Mouse (Mus musculus) megakaryocyte progenitor cell, adult 5-6 weeks (primary cell): Measurements from ENCODE around the gene Olfr1036. TPM values are rescaled to one million over a fixed set of nuclear protein-coding genes. Genes with fewer than 3 reads are reported as not detected.
"Not testable (repeated sequence)": the region's sequence is repeated elsewhere in the genome, so short reads cannot be mapped to it uniquely, and the experiment has no call there.

ENCODE experiments used
- ATAC-seq: replicated peaks from 2 replicates; pipeline ENCODE4 v1.8.0; 2016; ENCODE audit warnings: mild to moderate bottlenecking, moderate TSS enrichment, inconsistent platforms; ENCODE audit not compliant: poor library complexity
- total RNA-seq, 2 experiments: library from RNA; stranded (forward) in 1 of 2; stranded (reverse) in 1 of 2; fragments of 157-497, 149-512 nt in 1 of 2; fragments of 200-1000 nt in 1 of 2; gene quantifications; 2 replicates each; pipeline versions ENCODE4 v1.2.3 to v1.2.4; 2015 to 2017

Gene Olfr1036
- total RNA-seq (2015) (not detected in 2 replicates), total RNA-seq (2017) (not detected in 2 replicates)

GRCm38 (mm10) chr2:86073692-86074091 lies at the start of gene Olfr1036:
TSS of gene Olfr1036 (plus strand) at chr2:86073992.
- not testable (repeated sequence) for ATAC-seq

GRCm38 (mm10) chr2:86045561-86045960 lies 28.2 kb upstream of the Olfr1036 start, which contains the start of gene Olfr1034:
TSS of gene Olfr1034 (plus strand) at chr2:86045861.
- no peak for ATAC-seq

- ATAC-seq, result not testable (repeated sequence)
Measured at GRCm38 (mm10) chr2:86050777-86051176, 23.0 kb upstream of the Olfr1036 start.

GRCm38 (mm10) chr2:86063766-86064165 lies 10.0 kb upstream of the Olfr1036 start:
- ATAC-seq, result not testable (repeated sequence)

GRCm38 (mm10) chr2:86070189-86070588 lies 3.6 kb upstream of the Olfr1036 start:
- no peak for ATAC-seq

GRCm38 (mm10) chr2:86080478-86080877 lies 6.7 kb downstream of the Olfr1036 start:
- ATAC-seq, result peak; percentile 52; the same call in 1 of the 2 replicates

- no peak for ATAC-seq
Measured at GRCm38 (mm10) chr2:86087285-86087684, 13.5 kb downstream of the Olfr1036 start, which contains the start of gene Olfr1037. TSS of gene Olfr1037 (minus strand) at chr2:86087385.

Other genes starting within 250 kb of the Olfr1036 start
- not detected in 2 replicates for gene Olfr1019, start 228.5 kb upstream of the Olfr1036 start, total RNA-seq (2015)
- not detected in 2 replicates for gene Olfr1019, start 228.5 kb upstream of the Olfr1036 start, total RNA-seq (2017)
- not detected in 2 replicates for gene Olfr1020, start 227.0 kb upstream of the Olfr1036 start, total RNA-seq (2015)
- gene Olfr1020, start 227.0 kb upstream of the Olfr1036 start, total RNA-seq (2017), result not detected in 2 replicates
- gene Olfr1022, start 205.4 kb upstream of the Olfr1036 start, total RNA-seq (2015), result not detected in 2 replicates
- gene Olfr1022, start 205.4 kb upstream of the Olfr1036 start, total RNA-seq (2017), result not detected in 2 replicates
- gene Olfr1023, start 188.4 kb upstream of the Olfr1036 start, total RNA-seq (2015), result not detected in 2 replicates
- not detected in 2 replicates for gene Olfr1023, start 188.4 kb upstream of the Olfr1036 start, total RNA-seq (2017)
- gene Olfr1024, start 168.9 kb upstream of the Olfr1036 start, total RNA-seq (2015), result not detected in 2 replicates
- not detected in 2 replicates for gene Olfr1024, start 168.9 kb upstream of the Olfr1036 start, total RNA-seq (2017)
- not detected in 2 replicates for gene Olfr1025-ps1, start 158.8 kb upstream of the Olfr1036 start, total RNA-seq (2015)
- not detected in 2 replicates for gene Olfr1025-ps1, start 158.8 kb upstream of the Olfr1036 start, total RNA-seq (2017)
- not detected in 2 replicates for gene Olfr1026, start 152.4 kb upstream of the Olfr1036 start, total RNA-seq (2015)
- gene Olfr1026, start 152.4 kb upstream of the Olfr1036 start, total RNA-seq (2017), result not detected in 2 replicates
- gene Olfr1028, start 123.6 kb upstream of the Olfr1036 start, total RNA-seq (2015), result not detected in 2 replicates
- not detected in 2 replicates for gene Olfr1028, start 123.6 kb upstream of the Olfr1036 start, total RNA-seq (2017)
- not detected in 2 replicates for gene Olfr1029, start 100.1 kb upstream of the Olfr1036 start, total RNA-seq (2015)
- not detected in 2 replicates for gene Olfr1029, start 100.1 kb upstream of the Olfr1036 start, total RNA-seq (2017)
- not detected in 2 replicates for gene Olfr1030, start 94.7 kb upstream of the Olfr1036 start, total RNA-seq (2015)
- gene Olfr1030, start 94.7 kb upstream of the Olfr1036 start, total RNA-seq (2017), result not detected in 2 replicates
- gene Olfr1031, start 83.7 kb upstream of the Olfr1036 start, total RNA-seq (2015), result not detected in 2 replicates
- gene Olfr1031, start 83.7 kb upstream of the Olfr1036 start, total RNA-seq (2017), result not detected in 2 replicates
- gene Olfr1032, start 68.5 kb upstream of the Olfr1036 start, total RNA-seq (2015), result not detected in 2 replicates
- gene Olfr1032, start 68.5 kb upstream of the Olfr1036 start, total RNA-seq (2017), result not detected in 2 replicates
- 0.10 and 0.24 TPM in 2 replicates for gene Olfr1033, start 53.4 kb upstream of the Olfr1036 start, total RNA-seq (2015)
- 0.14 TPM in 1 of 2 replicates, not detected in the other for gene Olfr1033, start 53.4 kb upstream of the Olfr1036 start, total RNA-seq (2017)
- gene Olfr1034, start 28.1 kb upstream of the Olfr1036 start, total RNA-seq (2015), result not detected in 2 replicates
- gene Olfr1034, start 28.1 kb upstream of the Olfr1036 start, total RNA-seq (2017), result not detected in 2 replicates
- gene Olfr1037, start 13.4 kb downstream of the Olfr1036 start, total RNA-seq (2015), result not detected in 2 replicates
- not detected in 2 replicates for gene Olfr1037, start 13.4 kb downstream of the Olfr1036 start, total RNA-seq (2017)
- gene Olfr1039, start 61.9 kb downstream of the Olfr1036 start, total RNA-seq (2015), result not detected in 2 replicates
- not detected in 2 replicates for gene Olfr1039, start 61.9 kb downstream of the Olfr1036 start, total RNA-seq (2017)
- not detected in 2 replicates for gene Olfr1040, start 72.7 kb downstream of the Olfr1036 start, total RNA-seq (2015)
- gene Olfr1040, start 72.7 kb downstream of the Olfr1036 start, total RNA-seq (2017), result not detected in 2 replicates
- not detected in 2 replicates for gene Olfr1042, start 87.8 kb downstream of the Olfr1036 start, total RNA-seq (2015)
- not detected in 2 replicates for gene Olfr1042, start 87.8 kb downstream of the Olfr1036 start, total RNA-seq (2017)
- gene Olfr1043, start 93.5 kb downstream of the Olfr1036 start, total RNA-seq (2015), result not detected in 2 replicates
- gene Olfr1043, start 93.5 kb downstream of the Olfr1036 start, total RNA-seq (2017), result not detected in 2 replicates
- not detected in 2 replicates for gene Olfr1044, start 103.8 kb downstream of the Olfr1036 start, total RNA-seq (2015)
- not detected in 2 replicates for gene Olfr1044, start 103.8 kb downstream of the Olfr1036 start, total RNA-seq (2017)
- not detected in 2 replicates for gene Olfr52, start 111.7 kb downstream of the Olfr1036 start, total RNA-seq (2015)
- not detected in 2 replicates for gene Olfr52, start 111.7 kb downstream of the Olfr1036 start, total RNA-seq (2017)
- gene Olfr1045, start 129.0 kb downstream of the Olfr1036 start, total RNA-seq (2015), result not detected in 2 replicates
- gene Olfr1045, start 129.0 kb downstream of the Olfr1036 start, total RNA-seq (2017), result not detected in 2 replicates
- gene Olfr1046, start 145.3 kb downstream of the Olfr1036 start, total RNA-seq (2015), result not detected in 2 replicates
- not detected in 2 replicates for gene Olfr1046, start 145.3 kb downstream of the Olfr1036 start, total RNA-seq (2017)
- gene Olfr1047, start 157.4 kb downstream of the Olfr1036 start, total RNA-seq (2015), result not detected in 2 replicates
- not detected in 2 replicates for gene Olfr1047, start 157.4 kb downstream of the Olfr1036 start, total RNA-seq (2017)
- gene Olfr1048, start 166.3 kb downstream of the Olfr1036 start, total RNA-seq (2015), result not detected in 2 replicates
- not detected in 2 replicates for gene Olfr1048, start 166.3 kb downstream of the Olfr1036 start, total RNA-seq (2017)
- not detected in 2 replicates for gene Olfr1049, start 184.3 kb downstream of the Olfr1036 start, total RNA-seq (2015)
- gene Olfr1049, start 184.3 kb downstream of the Olfr1036 start, total RNA-seq (2017), result not detected in 2 replicates
- not detected in 2 replicates for gene Olfr1051, start 205.1 kb downstream of the Olfr1036 start, total RNA-seq (2015)
- gene Olfr1051, start 205.1 kb downstream of the Olfr1036 start, total RNA-seq (2017), result not detected in 2 replicates
- gene Olfr1052, start 218.5 kb downstream of the Olfr1036 start, total RNA-seq (2015), result not detected in 2 replicates
- gene Olfr1052, start 218.5 kb downstream of the Olfr1036 start, total RNA-seq (2017), result not detected in 2 replicates
- not detected in 2 replicates for gene Olfr1053, start 241.3 kb downstream of the Olfr1036 start, total RNA-seq (2015)
- gene Olfr1053, start 241.3 kb downstream of the Olfr1036 start, total RNA-seq (2017), result not detected in 2 replicates